Mouse (Mus musculus) hindbrain, embryonic 11.5 days (tissue): Measurements from ENCODE around the gene D5Ertd579e. TPM values are rescaled to one million over a fixed set of nuclear protein-coding genes. Genes with fewer than 3 reads are reported as not detected.

Experiments
- ATAC-seq: fragments of 200-750 bp; cut with Nextera tagmentation; 2 replicates; pipeline ENCODE4 v1.8.0; 2017; ENCODE audit warnings: mild to moderate bottlenecking, moderate TSS enrichment, moderate library complexity; ENCODE audit not compliant: low FRiP score
- DNase-seq: peaks from one replicate; pipeline ENCODE4 v3.0.0-alpha.2; 2015; ENCODE audit warnings: low spot score
- H3K27ac ChIP-seq: fragments of 300-500 bp; sonication (generic); 2 replicates; pipeline ENCODE4 v1.5.1; 2014; ENCODE audit warnings: mild to moderate bottlenecking, low read depth, low read length
- H3K27me3 ChIP-seq: fragments of 300-500 bp; sonication (generic); 2 replicates; pipeline ENCODE4 v1.6.1; 2014; ENCODE audit warnings: mild to moderate bottlenecking, low read length, moderate library complexity, mixed read lengths; ENCODE audit not compliant: control insufficient read depth, insufficient read depth
- H3K36me3 ChIP-seq: fragments of 300-500 bp; sonication (generic); 2 replicates; pipeline ENCODE4 v1.6.1; 2014; ENCODE audit warnings: mild to moderate bottlenecking, low read length, moderate library complexity, mixed read lengths; ENCODE audit not compliant: control insufficient read depth, insufficient read depth
- H3K4me1 ChIP-seq: fragments of 300-500 bp; sonication (generic); replicated peaks from 2 replicates; pipeline ENCODE4 v1.6.1; 2014; ENCODE audit warnings: low read length, mixed read lengths; ENCODE audit not compliant: control insufficient read depth, insufficient read depth
- H3K4me2 ChIP-seq: fragments of 300-500 bp; sonication (generic); replicated peaks from 2 replicates; pipeline ENCODE4 v1.6.1; 2014; ENCODE audit warnings: mild to moderate bottlenecking, low read depth, low read length
- H3K4me3 ChIP-seq: fragments of 300-500 bp; sonication (generic); 2 replicates; pipeline ENCODE4 v1.5.1; 2014; ENCODE audit warnings: low read depth, low read length
- H3K9ac ChIP-seq: fragments of 300-500 bp; sonication (generic); 2 replicates; pipeline ENCODE4 v1.6.1; 2014; ENCODE audit warnings: low read depth, low read length
- H3K9me3 ChIP-seq: fragments of 300-500 bp; sonication (generic); 2 replicates; pipeline ENCODE4 v1.6.1; 2016; ENCODE audit warnings: low read length; ENCODE audit not compliant: control insufficient read depth
- WGBS: fragments of 180-500 bp; shearing (Covaris S2); extraction: QIAGEN DNeasy Blood & Tissue Kit; methylation state at CpG from one replicate; pipeline ENCODE4 v1.1.7; 2014; 5-methylcytosine and 5-hydroxymethylcytosine counted together
- polyA plus RNA-seq: library from polyadenylated mRNA; unstranded; fragments of >200 nt; fragmentation: Nextera tagmentation; extraction: Ambion mirVana; gene quantifications from 2 replicates; pipeline ENCODE4 v1.2.1, GENCODE M21; 2014

The D5Ertd579e gene
- polyA plus RNA-seq, 1 experiment from 2014 or later, result 34.4 TPM

- H3K27me3 ChIP-seq, result no peaks in the 10 kb centered on the region
- no peaks in the 10 kb centered on the region for H3K9me3 ChIP-seq
- no peak overlapping the region for H3K9ac ChIP-seq
- 74% methylated on average over 5 of the region's 5 CpGs for WGBS
- no peak overlapping the region for H3K27ac ChIP-seq
- DNase-seq (no peak), ATAC-seq (no peak)
- H3K36me3 ChIP-seq, result no peaks in the 10 kb centered on the region
- no peaks in the 10 kb centered on the region; the same call in 1 of the 2 replicates for H3K4me1 ChIP-seq
- no peak overlapping the region for H3K4me2 ChIP-seq
- no peak overlapping the region for H3K4me3 ChIP-seq
Measured at GRCm38 (mm10) chr5:36698689-36699088, 2.9 kb upstream of the D5Ertd579e start.

- no peak overlapping the region for H3K4me3 ChIP-seq
- DNase-seq (no peak), ATAC-seq (no peak)
- H3K27ac ChIP-seq, result no peak overlapping the region
- H3K27me3 ChIP-seq, result no peaks in the 10 kb centered on the region
- 85% methylated on average over 7 of the region's 7 CpGs for WGBS
- H3K4me2 ChIP-seq, result no peak overlapping the region
- no peak overlapping the region for H3K9ac ChIP-seq
- no peaks in the 10 kb centered on the region for H3K9me3 ChIP-seq
- no peaks in the 10 kb centered on the region for H3K36me3 ChIP-seq
- H3K4me1 ChIP-seq, result no peaks in the 10 kb centered on the region; the same call in 1 of the 2 replicates
Measured at GRCm38 (mm10) chr5:36698067-36698670, 2.3 kb upstream of the D5Ertd579e start.

GRCm38 (mm10) chr5:36696504-36697300 is 878 bp upstream of the D5Ertd579e start:
- DNase-seq (peak; percentile 23), ATAC-seq (no peak)
- H3K9ac ChIP-seq, result peak overlapping the region; percentile 92
- H3K4me3 ChIP-seq, result no peak overlapping the region
- no peaks in the 10 kb centered on the region for H3K27me3 ChIP-seq
- no peak overlapping the region for H3K27ac ChIP-seq
- H3K4me1 ChIP-seq, result no peaks in the 10 kb centered on the region; the same call in 1 of the 2 replicates
- no peaks in the 10 kb centered on the region for H3K9me3 ChIP-seq
- H3K36me3 ChIP-seq, result no peaks in the 10 kb centered on the region
- WGBS, result 79% methylated on average over 11 of the region's 11 CpGs
- no peak overlapping the region; the same call in 1 of the 2 replicates for H3K4me2 ChIP-seq

- H3K9ac ChIP-seq, result peak overlapping the region; percentile 92
- H3K4me2 ChIP-seq, result peak overlapping the region; percentile 78
- H3K4me1 ChIP-seq, result no peaks in the 10 kb centered on the region; the same call in 1 of the 2 replicates
- H3K4me3 ChIP-seq, result peak overlapping the region; percentile 78
- no peaks in the 10 kb centered on the region for H3K27me3 ChIP-seq
- H3K36me3 ChIP-seq, result no peaks in the 10 kb centered on the region
- H3K9me3 ChIP-seq, result no peaks in the 10 kb centered on the region
- DNase-seq, result no peak
- no peak for ATAC-seq
- H3K27ac ChIP-seq, result peak overlapping the region; percentile 93
- WGBS, result 8% methylated on average over 14 of the region's 14 CpGs
Measured at GRCm38 (mm10) chr5:36695005-36695404, 819 bp downstream of the D5Ertd579e start.

GRCm38 (mm10) chr5:36693651-36694050 is 2.2 kb downstream of the D5Ertd579e start:
- Histone ChIP-seq H3K9me3 (no peaks in the 10 kb centered on the region), H3K27ac (no peak overlapping the region), H3K4me1 (no peaks in the 10 kb centered on the region; the same call in 1 of the 2 replicates), H3K36me3 (no peaks in the 10 kb centered on the region), H3K4me3 (no peak overlapping the region), H3K4me2 (no peak overlapping the region), H3K9ac (no peak overlapping the region), H3K27me3 (no peaks in the 10 kb centered on the region)
- DNase-seq (no peak), ATAC-seq (no peak)
- 82% methylated on average over 2 of the region's 2 CpGs for WGBS

- H3K27ac ChIP-seq, result no peak overlapping the region
- 97% methylated on average over 1 of the region's 1 CpGs for WGBS
- ATAC-seq, result no peak
Measured at GRCm38 (mm10) chr5:36691423-36691822, 4.4 kb downstream of the D5Ertd579e start.

GRCm38 (mm10) chr5:36685170-36685569 is 10.7 kb downstream of the D5Ertd579e start:
- ATAC-seq (no peak), DNase-seq (no peak)
- Histone ChIP-seq H3K4me3 (no peak overlapping the region), H3K27ac (no peak overlapping the region), H3K9ac (no peak overlapping the region), H3K4me2 (no peak overlapping the region), H3K27me3 (no peaks in the 10 kb centered on the region), H3K9me3 (no peaks in the 10 kb centered on the region), H3K4me1 (no peaks in the 10 kb centered on the region), H3K36me3 (no peaks in the 10 kb centered on the region)
- 95% methylated on average over 4 of the region's 4 CpGs for WGBS

More at GRCm38 (mm10) chr5:36691423-36691822, 4.4 kb downstream of the D5Ertd579e start:
- Histone ChIP-seq H3K4me1 (no peaks in the 10 kb centered on the region; the same call in 1 of the 2 replicates), H3K9me3 (no peaks in the 10 kb centered on the region), H3K36me3 (no peaks in the 10 kb centered on the region), H3K27me3 (no peaks in the 10 kb centered on the region), H3K4me2 (no peak overlapping the region), H3K4me3 (no peak overlapping the region), H3K9ac (no peak overlapping the region)
- no peak for DNase-seq

GRCm38 (mm10) chr5:36683586-36683985 is 12.2 kb downstream of the D5Ertd579e start:
- no peak for DNase-seq
- no peaks in the 10 kb centered on the region for H3K36me3 ChIP-seq
- H3K9me3 ChIP-seq, result no peaks in the 10 kb centered on the region
- no peak for ATAC-seq
- H3K27ac ChIP-seq, result no peak overlapping the region
- no peaks in the 10 kb centered on the region for H3K4me1 ChIP-seq
- H3K4me2 ChIP-seq, result no peak overlapping the region
- no peaks in the 10 kb centered on the region for H3K27me3 ChIP-seq
- no peak overlapping the region for H3K9ac ChIP-seq
- 92% methylated on average over 1 of the region's 1 CpGs for WGBS
- H3K4me3 ChIP-seq, result no peak overlapping the region

- no peaks in the 10 kb centered on the region for H3K36me3 ChIP-seq
- no peaks in the 10 kb centered on the region for H3K4me1 ChIP-seq
- DNase-seq, result no peak
- H3K27ac ChIP-seq, result no peak overlapping the region
- no peaks in the 10 kb centered on the region for H3K9me3 ChIP-seq
- no peak overlapping the region for H3K9ac ChIP-seq
- ATAC-seq, result no peak
- no peaks in the 10 kb centered on the region for H3K27me3 ChIP-seq
- H3K4me2 ChIP-seq, result no peak overlapping the region
- H3K4me3 ChIP-seq, result no peak overlapping the region
Measured at GRCm38 (mm10) chr5:36681219-36681618, 14.6 kb downstream of the D5Ertd579e start.
